Comparison of ENCODE assay signal across 21 mouse cellular contexts in the genomic region with DNA sequence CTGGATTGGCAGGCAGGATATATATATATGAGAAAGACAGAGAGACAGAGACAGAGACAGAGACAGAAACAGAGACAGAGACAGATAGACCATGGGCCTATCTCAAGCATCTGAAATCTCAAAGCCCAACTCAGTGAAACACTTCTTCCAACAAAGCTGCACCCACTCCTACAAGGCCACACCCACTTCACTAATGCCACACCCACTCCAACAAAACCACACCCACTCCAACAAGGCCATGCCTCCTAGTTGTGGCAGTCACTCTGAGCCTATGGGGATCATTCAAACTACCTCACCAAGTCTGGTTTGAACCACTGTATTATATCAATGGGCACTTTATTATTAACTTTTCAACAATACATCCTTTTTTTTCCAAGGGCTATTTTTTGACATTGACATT. TPM values are rescaled to one million over a fixed set of nuclear protein-coding genes. Genes with fewer than 3 reads are reported as not detected.
DNase-seq lines count a peak whose midpoint lies in the region; ATAC-seq and TF ChIP-seq lines count a peak whose summit lies in the region.
"Had no signal": no experiment of that assay in that cellular context is flagged by ENCODE, and none has a peak within 500 bp of the region (broad histone marks: within the 10 kb centered on the region; RNA-seq: fewer than 3 reads in every experiment).

No protein-coding gene starts in this region.

- H3K4me1 ChIP-seq in MEL (ENCODE audit: control insufficient read depth in 1 of 2, insufficient read depth in 2 of 2, low read length in 2 of 2) = no peaks in the 10 kb centered on the region
- no peaks in the 10 kb centered on the region for H3K4me1 ChIP-seq in lung, adult 2 months (ENCODE audit: control insufficient read depth, insufficient read depth, low read length)
- H3K4me1 ChIP-seq: hindbrain, embryonic 15.5 days had no signal

- no peaks in the 10 kb centered on the region for H3K79me2 ChIP-seq in MEL (ENCODE audit: control insufficient read depth, insufficient read depth, low read length, poor library complexity)

- ATAC-seq in megakaryocyte-erythroid progenitor cell, adult 5-6 weeks (replicated peaks; ENCODE audit: low FRiP score, low TSS enrichment, poor library complexity, severe bottlenecking) = 0 out of 2 replicates have a peak, but pooled peaks have one; percentile 52
- ATAC-seq: forebrain, embryonic 16.5 days; intestine, postnatal 0 days had no signal

- no peak for TF ChIP-seq RAD21 in MEL (IDR thresholded peaks at IDR 0.05; ENCODE audit: low read depth, low read length)

- TF ChIP-seq EP300 in MEL (IDR thresholded peaks at IDR 0.05; ENCODE audit: low read depth in 1 of 2, low read length in 2 of 2) = no peak

- H3K27ac ChIP-seq in MEL (ENCODE audit: control insufficient read depth, low read depth, low read length) = no peak overlapping the region
- H3K27ac ChIP-seq: embryonic facial prominence, embryonic 12.5 days; heart, embryonic 13.5 days; hindbrain, embryonic 15.5 days had no signal

- H3K36me3 ChIP-seq in MEL (ENCODE audit: control insufficient read depth in 1 of 2, insufficient read depth in 2 of 2, low read length in 2 of 2) = no peaks in the 10 kb centered on the region
- H3K36me3 ChIP-seq: embryonic facial prominence, embryonic 12.5 days; heart, embryonic 13.5 days; hindbrain, embryonic 15.5 days had no signal

- DNase-seq in ES-CJ7 (ENCODE audit: low read depth, low spot score) (peak; percentile 44), MEL (ENCODE audit: low read depth, low spot score) (peak; percentile 20)
- peak; percentile 8 for DNase-seq in c-Kit-positive CD71-negative TER-119-negative erythroid progenitor cells, embryonic 14.5 days (ENCODE audit: low read depth)
- DNase-seq in natural killer cell, adult 2 months (ENCODE audit: low spot score in 2 of 2) = no peak
- DNase-seq in retina, postnatal 1 day = no peak
- no peak for DNase-seq in lung, adult 2 months
- DNase-seq: adrenal gland, postnatal 10 days; cerebellum, adult 11 months; cerebellum, adult 8-10 months; cerebellum, postnatal 25 days; gastrocnemius, postnatal 36 days; heart, adult 11 months; heart, postnatal 36 days had no signal

- no peak overlapping the region for H3K9ac ChIP-seq in MEL (ENCODE audit: control insufficient read depth, low read depth, low read length, poor library complexity, severe bottlenecking)
- H3K9ac ChIP-seq: embryonic facial prominence, embryonic 12.5 days; heart, embryonic 13.5 days; hindbrain, embryonic 15.5 days had no signal

- H3K4me3 ChIP-seq in MEL (ENCODE audit: control insufficient read depth in 1 of 2, insufficient read depth in 1 of 2, low read depth in 2 of 2, low read length in 2 of 2) = no peak overlapping the region
- no peak overlapping the region for H3K4me3 ChIP-seq in lung, adult 2 months (replicated peaks; ENCODE audit: extremely low read depth, low read depth, low read length)
- H3K4me3 ChIP-seq: embryonic facial prominence, embryonic 12.5 days; heart, embryonic 13.5 days; hindbrain, embryonic 15.5 days had no signal

- no peak for TF ChIP-seq CTCF in MEL (IDR thresholded peaks at IDR 0.05 in 2 of 3, conservative IDR thresholded peaks at IDR 0.05 in 1 of 3; ENCODE audit: control insufficient read depth in 1 of 3, insufficient read depth in 1 of 3, low read depth in 2 of 3, low read length in 3 of 3, poor library complexity in 1 of 3, severe bottlenecking in 1 of 3)
- no peak for TF ChIP-seq CTCF in lung, adult 2 months (IDR thresholded peaks at IDR 0.05; ENCODE audit: insufficient read depth, low read length)

- no peaks in the 10 kb centered on the region for H3K9me3 ChIP-seq in MEL (replicated peaks; ENCODE audit: insufficient read depth, low read length)
- H3K9me3 ChIP-seq: embryonic facial prominence, embryonic 12.5 days; heart, embryonic 13.5 days; hindbrain, embryonic 15.5 days had no signal

- peaks cover 0 to 6% of the 10 kb centered on the region in 2 experiments; a peak in 2 of 4 replicates for H3K27me3 ChIP-seq in MEL (ENCODE audit: control insufficient read depth in 1 of 2, insufficient read depth in 2 of 2, low read length in 2 of 2)
- H3K27me3 ChIP-seq: embryonic facial prominence, embryonic 12.5 days; hindbrain, embryonic 15.5 days had no signal

- no peak for TF ChIP-seq POLR2A in MEL (IDR thresholded peaks at IDR 0.05; ENCODE audit: control insufficient read depth in 1 of 2, insufficient read depth in 1 of 2, low read depth in 1 of 2, low read length in 2 of 2, poor library complexity in 1 of 2)
- TF ChIP-seq POLR2A in lung, adult 2 months (IDR thresholded peaks at IDR 0.05; ENCODE audit: borderline replicate concordance, extremely low read depth, low read depth, low read length) = no peak

TF ChIP-seq in MEL, 35 proteins besides CTCF, POLR2A, EP300 and RAD21:
- no peak for TF ChIP-seq POLR2AphosphoS5 (IDR thresholded peaks at IDR 0.05; ENCODE audit: borderline replicate concordance, low read depth, low read length)
- TF ChIP-seq TAL1 (IDR thresholded peaks at IDR 0.05; ENCODE audit: low read length) = no peak
- no peak for TF ChIP-seq MYB (IDR thresholded peaks at IDR 0.05; ENCODE audit: low read depth, low read length)
- TF ChIP-seq KAT2A (conservative IDR thresholded peaks at IDR 0.05; ENCODE audit: low read depth, low read length) = no peak
- TF ChIP-seq MEF2A (IDR thresholded peaks at IDR 0.05; ENCODE audit: extremely low read depth, insufficient replicate concordance, low read depth, low read length, poor library complexity, severe bottlenecking) = no peak

RNA-seq across cellular contexts. Expression of gene F930015N05Rik, which starts 34.2 kb away (rescaled TPM):
- total RNA-seq in MEL (2012; rRNA removed) = not detected in 2 replicates
- polyA plus RNA-seq in MEL (2012; ENCODE audit: insufficient read depth in 1 of 2, insufficient read length in 2 of 2, low read depth in 1 of 2, low replicate concordance in 2 of 2, missing spikeins in 1 of 2) = not detected
- not detected in 2 replicates for total RNA-seq in megakaryocyte-erythroid progenitor cell, adult 5-6 weeks (2014; fragmentation: Nextera tagmentation)
- total RNA-seq in megakaryocyte-erythroid progenitor cell, adult 5-6 weeks (2017) = not detected in 2 replicates
- polyA plus RNA-seq in lung, adult 2 months (2012; rRNA removed) = 0.32 and 0.69 TPM in 2 replicates
- total RNA-seq: adrenal gland, postnatal 10 days; gastrocnemius, adult 18-20 months; gastrocnemius, postnatal 36 days had no signal
- polyA plus RNA-seq: heart, postnatal 0 days; intestine, postnatal 0 days had no signal

RNA-seq across cellular contexts. Expression of gene Hs3st3a1, which starts 35.6 kb away (rescaled TPM):
- total RNA-seq in MEL (2012; rRNA removed) = not detected in 2 replicates
- polyA plus RNA-seq in MEL (2012; ENCODE audit: insufficient read depth in 1 of 2, insufficient read length in 2 of 2, low read depth in 1 of 2, low replicate concordance in 2 of 2, missing spikeins in 1 of 2) = under 1 TPM in 1 of 2 experiments, not detected in 1; 0.03 TPM
- total RNA-seq in megakaryocyte-erythroid progenitor cell, adult 5-6 weeks (2014; fragmentation: Nextera tagmentation) = not detected in 2 replicates
- not detected in 2 replicates for total RNA-seq in megakaryocyte-erythroid progenitor cell, adult 5-6 weeks (2017)
- polyA plus RNA-seq in lung, adult 2 months (2012; rRNA removed) = 0.84 and 1.5 TPM in 2 replicates

Comparison
In these comparisons a context has a peak if more than half of its experiments do, and no peak if none do; other contexts are left out.
1. DNase-seq: peak in ES-CJ7 (single experiment), MEL (single experiment) and c-Kit-positive CD71-negative TER-119-negative erythroid progenitor cells, embryonic 14.5 days (single experiment); none in natural killer cell, adult 2 months (0 of 2), retina, postnatal 1 day (single experiment) and lung, adult 2 months (single experiment).